Mouse (Mus musculus): Measurements from ENCODE around the gene Cmpk2. TPM values are rescaled to one million over a fixed set of nuclear protein-coding genes. Genes with fewer than 3 reads are reported as not detected.
A peak's percentile ranks its signal among the peaks of the same experiment; 100 is the strongest.
"Not testable (repeated sequence)": the region's sequence is repeated elsewhere in the genome, so short reads cannot be mapped to it uniquely, and the experiment has no call there.

Cmpk2 gene
- total RNA-seq, 2 experiments from 2014 or later, result 19.9 to 21.6 TPM

GRCm38 (mm10) chr12:26478196-26479004 is 9.4 kb downstream of the Cmpk2 start:
- no peak for DNase-seq (ENCODE audit: low spot score in 2 of 2)

DNA sequence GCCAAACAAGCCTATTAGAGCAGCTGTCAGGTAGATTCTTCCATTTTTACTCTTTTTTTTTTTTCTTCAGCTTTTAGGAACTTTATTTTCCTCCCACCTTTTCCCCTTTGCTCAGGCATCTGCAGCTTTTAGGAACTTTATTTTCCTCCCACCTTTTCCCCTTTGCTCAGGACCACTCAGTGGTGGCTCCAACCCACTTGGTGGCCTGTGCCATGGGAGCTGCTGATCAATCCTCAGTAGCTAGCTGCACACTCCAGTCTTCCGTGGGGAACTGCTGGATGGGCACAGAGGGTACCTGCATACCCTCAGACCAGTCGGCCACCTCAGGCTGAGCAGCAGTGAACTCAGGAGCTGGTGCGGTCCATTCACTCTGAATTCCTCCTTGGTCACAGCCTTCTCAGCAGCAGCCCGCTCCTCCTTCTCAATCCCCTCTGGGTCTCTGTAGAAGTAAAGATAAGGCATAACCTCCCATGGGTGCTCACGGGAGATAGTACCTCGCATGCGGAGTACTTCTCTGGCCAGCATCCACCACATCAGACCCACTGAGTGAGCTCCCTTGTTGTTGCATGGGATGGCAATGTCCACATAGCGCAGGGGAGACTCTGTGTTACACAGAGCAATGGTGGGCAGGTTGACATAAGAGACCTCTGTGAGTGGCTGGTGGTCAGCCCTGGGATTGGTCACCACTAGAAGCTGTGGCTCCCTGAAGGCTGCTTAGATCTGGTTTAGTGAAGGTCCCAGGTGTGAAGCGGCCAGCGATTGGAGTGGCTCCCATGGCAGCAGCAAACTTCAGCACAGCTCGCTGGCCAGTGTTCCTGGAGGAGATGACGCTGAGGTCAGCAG is 17.0 kb downstream of the Cmpk2 start:
- not testable (repeated sequence) for DNase-seq (ENCODE audit: low spot score in 2 of 2)

DNA sequence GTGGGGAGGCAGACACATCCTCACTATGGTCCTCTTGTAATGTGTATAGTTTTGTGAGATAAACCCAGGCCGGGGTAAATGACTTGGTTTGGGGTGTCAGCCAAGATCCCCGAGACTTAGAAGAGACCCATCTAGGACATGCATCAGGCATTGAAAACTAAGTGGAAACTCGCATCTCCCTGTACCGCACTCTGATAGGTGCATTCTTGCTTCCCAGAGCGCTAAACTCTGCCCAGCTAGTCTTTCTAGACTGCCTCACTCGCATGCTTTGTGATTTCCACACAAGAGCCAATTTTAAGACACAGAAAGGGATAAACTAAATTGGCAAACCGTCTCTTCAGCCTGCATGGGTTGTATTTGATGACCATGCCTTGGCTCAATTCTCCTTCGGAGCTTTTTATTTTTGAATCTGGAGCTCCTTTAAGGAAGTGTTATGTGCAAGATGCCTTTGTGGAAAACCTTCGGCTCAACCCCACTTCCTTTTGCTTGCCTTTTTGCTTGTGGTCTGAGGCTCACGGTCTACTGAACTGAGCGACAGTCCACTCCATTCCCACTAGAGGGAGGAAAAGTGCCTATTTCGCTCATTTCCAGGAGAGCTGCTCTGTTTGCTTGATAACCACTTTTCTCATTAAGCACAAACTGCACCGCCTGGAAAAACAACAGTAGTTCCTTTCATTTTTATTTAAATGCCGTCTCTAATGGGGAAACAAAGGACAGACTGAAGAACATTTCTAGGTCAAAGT is 19.0 kb downstream of the Cmpk2 start:
- peak; percentile 56 to 57 for DNase-seq (ENCODE audit: low spot score in 2 of 2)

- no peak for DNase-seq (ENCODE audit: low spot score in 2 of 2)
Measured at GRCm38 (mm10) chr12:26488617-26489274, 19.7 kb downstream of the Cmpk2 start.

DNA sequence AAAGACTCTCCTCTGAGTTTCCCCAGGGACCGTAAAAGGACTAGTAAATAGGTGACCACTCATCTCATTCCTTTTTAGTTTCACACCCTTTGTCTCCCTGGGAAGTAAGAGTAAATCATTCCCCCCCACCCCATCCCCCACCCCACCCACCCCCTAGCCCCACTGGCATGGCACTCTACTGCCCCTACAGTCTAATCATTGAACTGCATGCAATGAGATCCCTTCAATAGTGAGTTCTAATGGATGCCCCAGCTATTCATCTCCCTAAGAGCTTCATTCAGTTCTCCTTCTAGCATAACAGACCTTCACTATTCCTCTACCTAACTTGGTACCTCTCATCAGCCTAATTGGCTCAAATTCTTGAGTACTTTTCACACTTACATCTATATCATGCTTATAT is 20.9 kb downstream of the Cmpk2 start:
- no peak for DNase-seq (ENCODE audit: low spot score in 2 of 2)

DNA sequence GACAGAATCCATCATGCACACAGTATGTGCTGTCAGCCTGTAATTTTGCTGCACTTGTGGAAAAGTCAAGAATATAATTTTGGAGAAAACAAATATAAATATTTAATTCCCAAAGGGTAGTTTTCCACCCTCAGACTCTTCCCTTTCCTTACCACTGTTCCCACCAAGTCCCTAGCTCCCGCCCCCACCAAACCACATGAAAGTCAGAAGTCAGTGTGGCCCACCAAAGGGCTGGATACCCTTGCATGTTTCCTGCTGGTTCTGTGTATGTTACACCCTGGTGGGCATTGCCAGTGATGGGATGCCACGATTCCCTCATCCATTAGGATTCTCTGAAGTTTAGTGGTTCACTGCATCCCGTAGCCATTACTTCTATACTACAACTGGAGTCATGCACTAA is 32.0 kb downstream of the Cmpk2 start:
- no peak for DNase-seq (ENCODE audit: low spot score in 2 of 2)

DNA sequence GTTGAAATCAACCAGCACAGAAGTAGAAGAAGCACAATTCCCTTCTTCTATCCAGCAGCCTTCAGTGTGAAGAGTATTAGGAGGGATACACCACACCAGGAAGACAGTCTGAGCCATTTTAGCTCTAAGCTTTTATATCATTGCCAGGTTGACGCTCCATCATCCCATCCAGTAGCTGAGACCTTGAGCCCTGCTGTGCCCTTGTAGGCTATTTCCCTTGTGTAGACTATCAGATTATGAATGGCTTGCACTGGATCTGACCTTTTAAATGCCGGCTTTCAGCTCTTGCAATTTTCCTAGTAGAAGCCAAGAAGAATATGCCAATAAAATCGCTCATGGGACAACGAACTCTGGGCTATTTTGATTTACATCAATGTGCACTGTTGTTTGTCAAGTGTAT is 42.0 kb downstream of the Cmpk2 start:
- DNase-seq (ENCODE audit: low spot score in 2 of 2), result no peak

GRCm38 (mm10) chr12:26518206-26518605 is 49.2 kb downstream of the Cmpk2 start:
- no peak for DNase-seq (ENCODE audit: low spot score in 2 of 2)

DNA sequence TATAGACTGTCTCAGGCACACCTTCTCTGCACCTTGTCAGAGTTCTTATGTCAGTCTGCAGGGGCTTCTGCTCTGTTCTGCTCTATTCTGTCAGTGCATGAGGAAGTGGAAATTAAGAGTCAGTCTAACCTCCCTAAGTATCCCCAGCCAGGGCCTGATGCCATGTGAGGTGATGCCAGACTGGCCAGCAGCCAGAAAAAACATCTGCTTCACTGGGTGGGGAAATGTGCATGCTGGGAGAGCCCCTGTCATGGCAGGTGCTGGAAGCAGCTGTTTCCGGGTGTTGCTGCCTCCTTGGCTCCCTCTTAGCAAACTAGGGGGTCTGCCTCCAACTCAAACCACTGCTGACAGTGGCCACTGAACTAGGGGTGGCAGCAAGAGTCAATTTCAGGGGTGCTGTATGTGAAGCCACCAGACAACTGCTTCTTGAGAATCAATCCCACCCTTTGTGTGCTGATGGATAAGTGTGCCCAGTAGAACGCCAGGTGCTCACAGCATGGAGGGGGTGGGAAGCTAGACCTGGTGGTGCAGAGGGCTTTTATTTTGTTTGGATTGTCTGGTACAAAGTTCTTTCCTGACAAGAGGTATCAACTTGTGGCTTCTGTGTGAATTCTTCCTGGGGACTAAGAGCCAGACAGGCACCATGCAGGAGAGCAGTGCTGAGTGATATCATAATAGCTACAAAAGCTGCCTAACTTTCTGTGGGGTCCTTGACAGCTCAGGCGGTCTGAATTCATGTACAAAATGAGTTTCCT is 56.1 kb downstream of the Cmpk2 start:
- peak; percentile 69 to 72 for DNase-seq (ENCODE audit: low spot score in 2 of 2)

DNA sequence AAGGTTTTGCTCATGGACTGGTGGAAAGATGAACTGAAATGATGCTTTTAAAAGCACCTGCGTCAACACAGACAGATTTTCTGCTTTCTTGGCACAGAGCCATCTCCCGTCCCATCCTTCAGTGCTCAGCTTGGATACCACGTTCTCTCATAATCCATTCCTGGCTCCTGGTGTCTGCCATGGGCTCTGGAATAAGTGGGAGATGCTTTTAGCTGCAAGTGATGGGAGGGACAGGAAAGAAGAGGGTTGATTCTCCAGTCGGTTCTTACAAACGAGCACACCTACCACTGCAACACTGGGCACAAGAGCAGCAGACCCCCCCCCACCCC is 56.7 kb downstream of the Cmpk2 start:
- peak in 1 of 2 experiments; percentile 25 for DNase-seq (ENCODE audit: low spot score in 2 of 2)

Other genes starting within 250 kb of the Cmpk2 start
- gene Rnf144a, start 54.0 kb upstream of the Cmpk2 start, total RNA-seq (2021), result 10 to 100 TPM; 35.1 to 39.0 TPM
- gene Rsad2, start 12.8 kb upstream of the Cmpk2 start, total RNA-seq (2021), result 1 to 10 TPM in 1 of 2 experiments, under 1 TPM in 1; 0.46 to 1.0 TPM

All from layer of hippocampus, postnatal 10 days (tissue).